Mouse (Mus musculus): ENCODE data around the gene Trnt1. TPM values are rescaled to one million over a fixed set of nuclear protein-coding genes. Genes with fewer than 3 reads are reported as not detected.

Gene Trnt1
- polyA plus RNA-seq, 1 experiment from 2014 or later: 48.7 TPM

DNA sequence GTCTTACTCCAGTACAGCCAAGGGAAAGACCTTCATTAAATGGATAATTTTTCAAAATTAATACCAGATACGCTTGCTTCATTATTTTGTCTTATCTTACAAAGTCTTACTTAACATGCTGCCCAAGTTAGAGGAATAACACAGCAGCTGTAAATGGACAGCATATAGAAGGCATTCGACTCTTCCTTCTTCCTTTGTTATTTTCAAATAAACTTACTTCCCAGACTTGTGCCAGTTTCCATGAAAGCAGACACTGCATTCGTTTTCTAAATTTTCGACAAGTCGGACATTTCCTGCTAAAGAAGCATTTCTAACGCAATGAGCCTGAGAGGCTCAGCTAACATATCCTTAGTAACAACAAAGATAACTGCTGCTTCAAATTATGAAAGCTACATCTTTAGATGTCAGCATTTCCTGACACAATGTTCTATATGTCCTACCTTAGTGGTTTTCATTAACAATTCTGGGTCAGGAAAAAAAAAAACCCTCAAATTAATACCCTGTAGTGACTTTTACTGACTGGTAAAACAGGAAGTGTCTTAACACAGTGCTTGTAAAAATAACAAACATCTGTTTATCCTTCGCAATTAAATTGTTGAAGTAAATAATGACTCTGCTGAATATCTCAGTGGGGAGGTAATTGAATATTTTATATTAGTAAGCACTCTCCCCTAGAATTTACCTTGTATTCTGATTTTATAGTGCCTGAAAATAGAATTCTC is 23.1 kb upstream of the Trnt1 start:
- 71% methylated on average over 7 of the region's 7 CpGs for WGBS
- H3K9ac ChIP-seq (ENCODE audit: low read depth, low read length): no peak overlapping the region
- H3K36me3 ChIP-seq (ENCODE audit: control insufficient read depth, insufficient read depth, low read length): no peaks in the 10 kb centered on the region
- no peak overlapping the region for H3K4me2 ChIP-seq (ENCODE audit: low read depth, low read length)
- ATAC-seq: no peak
- H3K4me3 ChIP-seq (ENCODE audit: low read length): no peak overlapping the region
- no peaks in the 10 kb centered on the region for H3K9me3 ChIP-seq (ENCODE audit: control insufficient read depth, low read length)
- no peaks in the 10 kb centered on the region for H3K27me3 ChIP-seq (replicated peaks; ENCODE audit: control insufficient read depth, insufficient read depth, low read length)
- no peak overlapping the region for H3K27ac ChIP-seq (ENCODE audit: low read length)
- no peaks in the 10 kb centered on the region for H3K4me1 ChIP-seq (ENCODE audit: control insufficient read depth, insufficient read depth, low read length)

DNA sequence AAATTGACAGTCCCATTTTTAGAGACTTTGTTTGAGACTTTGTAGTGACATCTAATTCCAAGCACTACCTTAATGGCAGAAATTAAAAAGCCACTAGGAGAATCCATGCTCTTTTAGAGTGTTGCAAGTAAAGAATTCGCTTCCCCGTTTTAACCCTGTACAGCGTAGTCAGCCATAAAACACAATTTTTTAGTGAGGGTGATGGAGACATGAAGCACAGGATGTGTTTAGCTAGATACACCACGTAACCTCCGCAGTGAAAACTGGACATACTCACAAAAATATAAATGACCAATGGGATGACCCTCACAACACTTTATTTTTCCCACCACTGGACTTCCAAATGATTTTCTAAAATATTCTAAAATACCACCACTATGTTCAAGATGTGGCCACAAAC is 21.7 kb upstream of the Trnt1 start:
- no peak overlapping the region for H3K27ac ChIP-seq (ENCODE audit: low read length)
- no peaks in the 10 kb centered on the region for H3K36me3 ChIP-seq (ENCODE audit: control insufficient read depth, insufficient read depth, low read length)
- H3K9me3 ChIP-seq (ENCODE audit: control insufficient read depth, low read length): no peaks in the 10 kb centered on the region
- no peak overlapping the region for H3K9ac ChIP-seq (ENCODE audit: low read depth, low read length)
- no peak overlapping the region for H3K4me2 ChIP-seq (ENCODE audit: low read depth, low read length)
- WGBS: 95% methylated on average over 5 of the region's 5 CpGs
- no peaks in the 10 kb centered on the region for H3K27me3 ChIP-seq (replicated peaks; ENCODE audit: control insufficient read depth, insufficient read depth, low read length)
- ATAC-seq: no peak
- no peak overlapping the region for H3K4me3 ChIP-seq (ENCODE audit: low read length)
- no peaks in the 10 kb centered on the region for H3K4me1 ChIP-seq (ENCODE audit: control insufficient read depth, insufficient read depth, low read length)

DNA sequence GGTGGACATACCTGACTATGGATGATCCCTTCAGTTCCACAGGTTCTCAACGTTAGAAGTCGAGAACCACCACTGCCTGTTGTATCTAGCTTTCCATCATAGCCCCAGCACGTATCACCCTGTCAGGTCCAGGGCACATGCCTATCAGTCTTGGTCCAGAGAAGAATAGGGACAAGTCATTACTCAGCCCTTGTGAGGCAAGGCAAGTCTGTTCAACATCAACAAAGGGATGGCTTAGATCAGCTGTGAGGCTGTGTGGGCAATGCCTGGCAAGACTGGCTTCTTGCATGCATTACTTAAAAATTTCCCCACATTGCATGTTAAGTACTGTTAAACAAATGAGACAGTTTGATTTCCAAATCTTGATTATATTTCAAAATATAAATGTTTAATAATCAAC is 21.1 kb upstream of the Trnt1 start:
- Histone ChIP-seq H3K27ac (ENCODE audit: low read length) (no peak overlapping the region), H3K4me1 (ENCODE audit: control insufficient read depth, insufficient read depth, low read length) (no peaks in the 10 kb centered on the region), H3K4me3 (ENCODE audit: low read length) (no peak overlapping the region), H3K27me3 (replicated peaks; ENCODE audit: control insufficient read depth, insufficient read depth, low read length) (no peaks in the 10 kb centered on the region), H3K9ac (ENCODE audit: low read depth, low read length) (no peak overlapping the region), H3K9me3 (ENCODE audit: control insufficient read depth, low read length) (no peaks in the 10 kb centered on the region), H3K4me2 (ENCODE audit: low read depth, low read length) (no peak overlapping the region), H3K36me3 (ENCODE audit: control insufficient read depth, insufficient read depth, low read length) (no peaks in the 10 kb centered on the region)
- no peak for ATAC-seq
- 75% methylated on average over 3 of the region's 3 CpGs for WGBS

DNA sequence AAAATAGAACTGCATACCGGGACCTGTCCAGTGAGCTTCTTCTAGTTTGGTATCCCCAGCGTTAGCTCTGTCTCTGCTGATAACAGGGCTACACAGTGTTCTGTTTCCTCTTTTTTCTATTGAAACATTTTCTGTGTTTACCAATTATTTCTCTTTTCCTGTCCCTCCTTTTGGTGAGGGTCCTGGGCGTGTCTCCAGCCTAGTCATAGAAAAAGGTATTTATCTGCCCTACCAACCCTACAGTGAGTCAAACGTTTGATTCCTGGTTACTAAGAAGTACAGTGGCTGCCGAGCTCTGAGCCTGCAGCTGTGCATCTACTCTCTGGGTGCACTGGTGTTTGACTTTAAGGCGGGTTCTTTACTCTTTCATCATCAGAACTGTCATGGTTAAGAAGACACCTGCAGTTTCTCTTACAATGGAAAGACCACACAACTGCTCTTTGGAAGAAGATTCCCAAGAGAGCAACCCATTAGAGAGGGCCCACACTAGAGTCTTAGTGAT is 20.0 kb upstream of the Trnt1 start, which contains the start of gene Il5ra:
Gene Il5ra (minus strand): TSS at position 151 of the 502 bp plus-strand sequence.
- ATAC-seq: no peak
- WGBS: 64% methylated on average over 6 of the region's 6 CpGs
- H3K4me1 ChIP-seq (ENCODE audit: control insufficient read depth, insufficient read depth, low read length): no peaks in the 10 kb centered on the region
- H3K36me3 ChIP-seq (ENCODE audit: control insufficient read depth, insufficient read depth, low read length): no peaks in the 10 kb centered on the region
- no peak within 1 kb of the TSS for H3K4me3 ChIP-seq (ENCODE audit: low read length)
- no peak within 1 kb of the TSS for H3K9ac ChIP-seq (ENCODE audit: low read depth, low read length)
- H3K27ac ChIP-seq (ENCODE audit: low read length): no peak within 1 kb of the TSS
- no peak within 1 kb of the TSS for H3K4me2 ChIP-seq (ENCODE audit: low read depth, low read length)
- no peaks in the 10 kb centered on the region for H3K9me3 ChIP-seq (ENCODE audit: control insufficient read depth, low read length)
- H3K27me3 ChIP-seq (replicated peaks; ENCODE audit: control insufficient read depth, insufficient read depth, low read length): no peaks in the 10 kb centered on the region

DNA sequence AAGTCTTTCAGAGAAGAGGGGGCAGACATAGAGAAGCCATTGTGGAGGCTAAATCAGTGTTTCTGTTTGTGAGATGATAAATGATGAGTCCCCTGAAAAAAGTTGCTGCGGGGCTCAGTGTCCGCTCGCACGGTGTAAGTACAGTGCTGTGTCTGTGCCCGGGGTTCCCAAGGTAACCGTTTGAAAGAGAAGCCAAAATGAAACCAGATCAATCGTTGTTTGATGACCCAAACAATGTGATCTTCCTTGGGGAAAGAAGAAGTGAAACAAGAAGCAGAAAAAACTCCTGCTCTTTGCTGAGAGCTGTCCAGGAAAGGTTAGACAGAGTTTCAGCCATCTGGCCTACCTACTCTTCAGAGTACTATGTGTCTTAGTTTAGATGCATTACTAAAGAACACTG is 18.6 kb upstream of the Trnt1 start:
- H3K9me3 ChIP-seq (ENCODE audit: control insufficient read depth, low read length): no peaks in the 10 kb centered on the region
- H3K4me3 ChIP-seq (ENCODE audit: low read length): no peak overlapping the region
- 81% methylated on average over 7 of the region's 7 CpGs for WGBS
- no peak for ATAC-seq
- no peak overlapping the region for H3K9ac ChIP-seq (ENCODE audit: low read depth, low read length)
- no peaks in the 10 kb centered on the region for H3K27me3 ChIP-seq (replicated peaks; ENCODE audit: control insufficient read depth, insufficient read depth, low read length)
- no peak overlapping the region for H3K4me2 ChIP-seq (ENCODE audit: low read depth, low read length)
- H3K4me1 ChIP-seq (ENCODE audit: control insufficient read depth, insufficient read depth, low read length): no peaks in the 10 kb centered on the region
- H3K36me3 ChIP-seq (ENCODE audit: control insufficient read depth, insufficient read depth, low read length): no peaks in the 10 kb centered on the region
- no peak overlapping the region for H3K27ac ChIP-seq (ENCODE audit: low read length)

DNA sequence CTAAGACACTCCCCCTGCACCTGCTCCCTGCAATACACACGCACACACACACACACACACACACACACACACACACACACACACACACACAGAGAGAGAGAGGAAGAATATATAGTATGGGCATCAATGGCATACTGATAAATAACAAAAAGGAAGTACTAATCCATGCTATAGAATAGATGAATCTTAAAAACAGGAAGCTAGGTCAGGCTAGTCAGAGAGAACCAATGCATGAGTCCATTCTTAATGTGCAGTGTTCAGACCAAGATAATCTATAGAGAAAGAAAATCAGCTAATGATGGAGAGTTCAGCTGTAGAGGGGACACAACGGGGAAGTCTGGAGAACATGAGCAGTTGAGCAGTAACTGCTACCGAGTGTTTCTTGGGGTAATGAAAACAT is 10.6 kb upstream of the Trnt1 start:
- no peaks in the 10 kb centered on the region for H3K4me1 ChIP-seq (ENCODE audit: control insufficient read depth, insufficient read depth, low read length)
- H3K9me3 ChIP-seq (ENCODE audit: control insufficient read depth, low read length): no peaks in the 10 kb centered on the region
- H3K27ac ChIP-seq (ENCODE audit: low read length): no peak overlapping the region
- H3K36me3 ChIP-seq (ENCODE audit: control insufficient read depth, insufficient read depth, low read length): no peaks in the 10 kb centered on the region
- no peak overlapping the region for H3K9ac ChIP-seq (ENCODE audit: low read depth, low read length)
- H3K4me2 ChIP-seq (ENCODE audit: low read depth, low read length): no peak overlapping the region
- H3K27me3 ChIP-seq (replicated peaks; ENCODE audit: control insufficient read depth, insufficient read depth, low read length): no peaks in the 10 kb centered on the region
- whole genome bisulfite sequencing: 83% methylated on average over 3 of the region's 3 CpGs
- no peak for ATAC-seq
- no peak overlapping the region for H3K4me3 ChIP-seq (ENCODE audit: low read length)

DNA sequence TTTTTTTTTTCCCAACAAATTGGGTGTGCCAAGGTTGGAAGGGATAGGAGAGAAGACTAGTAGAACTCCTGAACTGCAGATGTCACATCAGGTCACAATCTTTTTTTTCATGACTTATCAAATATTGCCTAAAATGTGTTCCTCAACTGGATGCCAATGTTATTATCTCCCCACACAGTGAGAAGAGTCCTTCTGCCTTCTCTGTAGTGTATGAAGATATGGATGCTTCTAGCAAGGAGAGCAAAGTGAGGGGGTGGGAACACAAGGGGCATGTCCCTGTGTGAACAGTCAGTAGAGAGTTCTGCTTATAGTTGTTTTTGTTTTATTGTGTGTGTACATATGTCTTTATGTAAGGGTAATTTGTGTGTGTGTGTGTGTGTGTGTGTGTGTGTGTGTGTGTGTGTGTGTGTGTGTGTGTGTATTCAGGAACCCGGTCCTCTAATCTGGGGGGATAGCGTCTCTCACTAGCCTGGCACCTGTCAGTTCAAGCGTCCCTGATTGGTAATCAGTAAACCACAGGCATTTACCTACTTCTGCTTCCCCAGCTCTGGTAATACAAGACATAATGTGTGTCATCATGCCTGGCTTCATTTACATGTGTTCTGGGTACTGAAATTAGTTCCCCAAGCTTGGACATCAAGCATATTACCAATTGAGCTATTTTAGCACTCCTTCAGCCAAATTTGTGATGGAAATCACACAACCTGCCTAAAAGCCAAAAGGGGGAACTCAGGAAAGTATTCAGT is 8.3 kb upstream of the Trnt1 start:
- H3K4me2 ChIP-seq (ENCODE audit: low read depth, low read length): no peak overlapping the region
- no peaks in the 10 kb centered on the region for H3K27me3 ChIP-seq (replicated peaks; ENCODE audit: control insufficient read depth, insufficient read depth, low read length)
- 71% methylated on average over 3 of the region's 3 CpGs for WGBS
- no peak for ATAC-seq
- no peak overlapping the region for H3K27ac ChIP-seq (ENCODE audit: low read length)
- no peak overlapping the region for H3K4me3 ChIP-seq (ENCODE audit: low read length)
- H3K36me3 ChIP-seq (ENCODE audit: control insufficient read depth, insufficient read depth, low read length): no peaks in the 10 kb centered on the region
- no peaks in the 10 kb centered on the region for H3K4me1 ChIP-seq (ENCODE audit: control insufficient read depth, insufficient read depth, low read length)
- no peaks in the 10 kb centered on the region for H3K9me3 ChIP-seq (ENCODE audit: control insufficient read depth, low read length)
- H3K9ac ChIP-seq (ENCODE audit: low read depth, low read length): no peak overlapping the region

DNA sequence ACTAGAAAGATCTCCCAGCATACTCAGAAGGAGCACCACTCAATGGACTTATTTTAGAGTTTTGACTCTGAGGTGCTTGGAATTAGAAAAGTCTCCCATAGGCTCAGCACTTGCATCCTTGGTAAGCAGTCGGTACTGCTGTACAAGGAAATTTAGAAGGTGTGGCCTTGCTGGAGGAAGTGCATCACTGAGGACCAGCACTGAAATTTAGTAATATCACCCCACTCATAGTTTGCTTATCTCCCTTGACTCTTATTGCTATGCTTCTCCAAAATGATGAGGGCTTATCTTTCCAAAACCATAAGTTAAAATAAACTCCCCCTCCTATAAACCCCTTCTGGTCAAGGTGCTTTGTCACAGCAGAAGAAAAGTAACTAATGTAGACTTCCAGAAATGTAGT is 7.4 kb upstream of the Trnt1 start:
- no peak overlapping the region for H3K9ac ChIP-seq (ENCODE audit: low read depth, low read length)
- H3K4me2 ChIP-seq (ENCODE audit: low read depth, low read length): no peak overlapping the region
- H3K4me1 ChIP-seq (ENCODE audit: control insufficient read depth, insufficient read depth, low read length): no peaks in the 10 kb centered on the region
- no peaks in the 10 kb centered on the region for H3K36me3 ChIP-seq (ENCODE audit: control insufficient read depth, insufficient read depth, low read length)
- no peaks in the 10 kb centered on the region for H3K9me3 ChIP-seq (ENCODE audit: control insufficient read depth, low read length)
- no peak overlapping the region for H3K4me3 ChIP-seq (ENCODE audit: low read length)
- H3K27me3 ChIP-seq (replicated peaks; ENCODE audit: control insufficient read depth, insufficient read depth, low read length): no peaks in the 10 kb centered on the region
- no peak for ATAC-seq
- no peak overlapping the region for H3K27ac ChIP-seq (ENCODE audit: low read length)
- 62% methylated on average over 1 of the region's 1 CpGs for WGBS

DNA sequence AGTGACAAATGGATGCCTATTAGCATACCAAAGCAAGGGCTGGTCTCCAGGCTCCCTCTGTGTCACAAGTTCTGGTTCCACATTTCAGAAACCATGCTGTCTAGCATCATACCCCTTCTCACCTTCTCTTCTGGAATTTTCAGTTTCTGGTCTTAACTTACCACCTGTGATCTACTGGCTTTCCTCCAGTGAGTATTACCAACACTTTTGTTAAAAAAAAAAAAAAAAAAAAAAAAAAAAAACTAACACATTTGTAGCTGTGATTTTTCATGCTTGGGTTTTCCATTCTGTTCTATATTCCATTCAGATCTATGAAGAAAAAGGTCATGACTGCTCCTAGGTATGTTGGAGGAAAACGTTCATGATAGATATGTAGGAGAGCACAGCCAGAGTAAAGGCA is 3.0 kb upstream of the Trnt1 start:
- Histone ChIP-seq H3K4me2 (ENCODE audit: low read depth, low read length) (no peak overlapping the region), H3K4me3 (ENCODE audit: low read length) (no peak overlapping the region), H3K27ac (ENCODE audit: low read length) (no peak overlapping the region), H3K9ac (ENCODE audit: low read depth, low read length) (no peak overlapping the region), H3K9me3 (ENCODE audit: control insufficient read depth, low read length) (no peaks in the 10 kb centered on the region), H3K27me3 (replicated peaks; ENCODE audit: control insufficient read depth, insufficient read depth, low read length) (no peaks in the 10 kb centered on the region), H3K4me1 (ENCODE audit: control insufficient read depth, insufficient read depth, low read length) (peaks cover 13% of the 10 kb centered on the region), H3K36me3 (ENCODE audit: control insufficient read depth, insufficient read depth, low read length) (no peaks in the 10 kb centered on the region)
- WGBS: 81% methylated on average over 1 of the region's 1 CpGs
- ATAC-seq: no peak
